Mouse (Mus musculus): ENCODE results near the gene Gpr156.

Gpr156 gene

DNA sequence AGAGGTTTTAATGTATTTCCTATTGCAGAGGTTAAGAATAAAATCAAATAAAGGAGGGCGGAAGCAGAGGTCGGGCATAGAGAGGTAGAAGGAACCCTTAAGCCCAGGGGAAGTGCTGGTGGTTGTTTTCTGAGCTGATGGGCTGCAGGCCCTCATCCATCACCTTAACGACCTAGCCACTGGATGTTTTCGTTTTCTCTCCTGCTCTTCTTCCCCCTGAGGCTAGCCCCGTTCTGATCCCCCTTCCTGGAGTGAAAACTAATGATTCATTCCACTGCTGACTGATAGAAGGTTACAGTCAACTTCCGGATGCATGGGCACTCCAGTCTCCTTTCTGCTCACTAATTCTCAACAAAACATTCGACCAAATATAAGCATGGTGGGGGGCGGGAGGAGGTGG, 76.5 kb downstream of the Gpr156 start:
- Histone ChIP-seq H3K4me1 (replicated peaks; ENCODE audit: low read depth, low read length) (peaks cover 42% of the 10 kb centered on the region), H3K9me3 (ENCODE audit: low read length) (no peaks in the 10 kb centered on the region), H3K27me3 (ENCODE audit: insufficient read depth, low read length) (peaks cover 8% of the 10 kb centered on the region), H3K36me3 (ENCODE audit: insufficient read depth, low read length) (no peaks in the 10 kb centered on the region), H3K4me3 (replicated peaks; ENCODE audit: low read length) (no peak overlapping the region)
- TF ChIP-seq CTCF (conservative IDR thresholded peaks at IDR 0.05; ENCODE audit: low read length) (no peak), NANOG (IDR thresholded peaks at IDR 0.05; ENCODE audit: borderline replicate concordance, low read length) (no peak), POU5F1 (IDR thresholded peaks at IDR 0.05; ENCODE audit: borderline replicate concordance, low read length) (no peak)

- no peaks in the 10 kb centered on the region for H3K9me3 ChIP-seq (ENCODE audit: low read length)
- peaks cover 34% of the 10 kb centered on the region for H3K4me1 ChIP-seq (replicated peaks; ENCODE audit: low read depth, low read length)
- peak; percentile 92 for TF ChIP-seq CTCF (conservative IDR thresholded peaks at IDR 0.05; ENCODE audit: low read length)
- no peak for TF ChIP-seq NANOG (IDR thresholded peaks at IDR 0.05; ENCODE audit: borderline replicate concordance, low read length)
- no peaks in the 10 kb centered on the region for H3K27me3 ChIP-seq (ENCODE audit: insufficient read depth, low read length)
- no peaks in the 10 kb centered on the region for H3K36me3 ChIP-seq (ENCODE audit: insufficient read depth, low read length)
- H3K4me3 ChIP-seq (replicated peaks; ENCODE audit: low read length), result no peak overlapping the region
These were observed 78.4 kb downstream of the Gpr156 start for GRCm38 (mm10) chr16:37994647-37995046.

GRCm38 (mm10) chr16:37997771-37998170, 81.5 kb downstream of the Gpr156 start:
- Histone ChIP-seq H3K4me3 (replicated peaks; ENCODE audit: low read length) (no peak overlapping the region), H3K9me3 (ENCODE audit: low read length) (no peaks in the 10 kb centered on the region), H3K27me3 (ENCODE audit: insufficient read depth, low read length) (no peaks in the 10 kb centered on the region), H3K4me1 (replicated peaks; ENCODE audit: low read depth, low read length) (peaks cover 49% of the 10 kb centered on the region), H3K36me3 (ENCODE audit: insufficient read depth, low read length) (no peaks in the 10 kb centered on the region)
- TF ChIP-seq POU5F1 (IDR thresholded peaks at IDR 0.05; ENCODE audit: borderline replicate concordance, low read length) (no peak), NANOG (IDR thresholded peaks at IDR 0.05; ENCODE audit: borderline replicate concordance, low read length) (no peak), CTCF (conservative IDR thresholded peaks at IDR 0.05; ENCODE audit: low read length) (no peak)

- H3K36me3 ChIP-seq (ENCODE audit: insufficient read depth, low read length), result no peaks in the 10 kb centered on the region
- no peak for TF ChIP-seq POU5F1 (IDR thresholded peaks at IDR 0.05; ENCODE audit: borderline replicate concordance, low read length)
- TF ChIP-seq CTCF (conservative IDR thresholded peaks at IDR 0.05; ENCODE audit: low read length), result no peak
- no peak for TF ChIP-seq NANOG (IDR thresholded peaks at IDR 0.05; ENCODE audit: borderline replicate concordance, low read length)
- H3K9me3 ChIP-seq (ENCODE audit: low read length), result no peaks in the 10 kb centered on the region
- H3K4me3 ChIP-seq (replicated peaks; ENCODE audit: low read length), result no peak overlapping the region
- H3K27me3 ChIP-seq (ENCODE audit: insufficient read depth, low read length), result peaks cover 12% of the 10 kb centered on the region
- H3K4me1 ChIP-seq (replicated peaks; ENCODE audit: low read depth, low read length), result peaks cover 51% of the 10 kb centered on the region
These were observed 83.5 kb downstream of the Gpr156 start for GRCm38 (mm10) chr16:37999762-38000161.

GRCm38 (mm10) chr16:38000178-38000577, 83.9 kb downstream of the Gpr156 start:
- no peaks in the 10 kb centered on the region for H3K9me3 ChIP-seq (ENCODE audit: low read length)
- TF ChIP-seq POU5F1 (IDR thresholded peaks at IDR 0.05; ENCODE audit: borderline replicate concordance, low read length) (no peak), NANOG (IDR thresholded peaks at IDR 0.05; ENCODE audit: borderline replicate concordance, low read length) (no peak)
- peaks cover 51% of the 10 kb centered on the region for H3K4me1 ChIP-seq (replicated peaks; ENCODE audit: low read depth, low read length)

GRCm38 (mm10) chr16:38001766-38002165, 85.5 kb downstream of the Gpr156 start:
- H3K4me1 ChIP-seq (replicated peaks; ENCODE audit: low read depth, low read length), result peaks cover 55% of the 10 kb centered on the region
- TF ChIP-seq CTCF (conservative IDR thresholded peaks at IDR 0.05; ENCODE audit: low read length) (no peak), NANOG (IDR thresholded peaks at IDR 0.05; ENCODE audit: borderline replicate concordance, low read length) (no peak), POU5F1 (IDR thresholded peaks at IDR 0.05; ENCODE audit: borderline replicate concordance, low read length) (no peak)
- peaks cover 29% of the 10 kb centered on the region for H3K27me3 ChIP-seq (ENCODE audit: insufficient read depth, low read length)
- H3K4me3 ChIP-seq (replicated peaks; ENCODE audit: low read length), result no peak overlapping the region
- H3K9me3 ChIP-seq (ENCODE audit: low read length), result no peaks in the 10 kb centered on the region
- H3K36me3 ChIP-seq (ENCODE audit: insufficient read depth, low read length), result no peaks in the 10 kb centered on the region

More at GRCm38 (mm10) chr16:38000178-38000577, 83.9 kb downstream of the Gpr156 start:
- H3K4me3 ChIP-seq (replicated peaks; ENCODE audit: low read length), result no peak overlapping the region
- no peaks in the 10 kb centered on the region for H3K36me3 ChIP-seq (ENCODE audit: insufficient read depth, low read length)
- peaks cover 16% of the 10 kb centered on the region for H3K27me3 ChIP-seq (ENCODE audit: insufficient read depth, low read length)

DNA sequence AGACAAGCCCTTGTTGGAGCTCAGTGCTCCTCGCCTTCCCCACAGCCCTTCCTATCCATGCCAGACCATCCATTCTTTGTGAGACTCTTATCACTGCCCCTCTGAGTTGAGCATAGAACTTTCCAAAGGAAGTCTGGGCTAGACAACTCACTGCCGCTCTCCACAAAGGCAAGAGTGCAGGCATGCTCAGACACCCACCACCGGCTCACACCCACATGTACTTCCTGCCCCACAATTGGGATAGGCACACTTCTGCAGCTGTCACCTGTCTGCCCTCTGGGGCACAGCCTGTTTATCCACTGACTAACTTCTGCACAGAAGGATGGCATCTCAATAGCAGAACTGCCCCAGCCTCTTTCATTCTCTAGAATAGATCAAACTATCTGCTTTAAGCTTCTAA, 86.2 kb downstream of the Gpr156 start:
- Histone ChIP-seq H3K4me3 (replicated peaks; ENCODE audit: low read length) (no peak overlapping the region), H3K27me3 (ENCODE audit: insufficient read depth, low read length) (peaks cover 30% of the 10 kb centered on the region), H3K36me3 (ENCODE audit: insufficient read depth, low read length) (no peaks in the 10 kb centered on the region), H3K4me1 (replicated peaks; ENCODE audit: low read depth, low read length) (peaks cover 55% of the 10 kb centered on the region), H3K9me3 (ENCODE audit: low read length) (no peaks in the 10 kb centered on the region)
- no peak for TF ChIP-seq CTCF (conservative IDR thresholded peaks at IDR 0.05; ENCODE audit: low read length)
- no peak for TF ChIP-seq POU5F1 (IDR thresholded peaks at IDR 0.05; ENCODE audit: borderline replicate concordance, low read length)
- TF ChIP-seq NANOG (IDR thresholded peaks at IDR 0.05; ENCODE audit: borderline replicate concordance, low read length), result no peak

DNA sequence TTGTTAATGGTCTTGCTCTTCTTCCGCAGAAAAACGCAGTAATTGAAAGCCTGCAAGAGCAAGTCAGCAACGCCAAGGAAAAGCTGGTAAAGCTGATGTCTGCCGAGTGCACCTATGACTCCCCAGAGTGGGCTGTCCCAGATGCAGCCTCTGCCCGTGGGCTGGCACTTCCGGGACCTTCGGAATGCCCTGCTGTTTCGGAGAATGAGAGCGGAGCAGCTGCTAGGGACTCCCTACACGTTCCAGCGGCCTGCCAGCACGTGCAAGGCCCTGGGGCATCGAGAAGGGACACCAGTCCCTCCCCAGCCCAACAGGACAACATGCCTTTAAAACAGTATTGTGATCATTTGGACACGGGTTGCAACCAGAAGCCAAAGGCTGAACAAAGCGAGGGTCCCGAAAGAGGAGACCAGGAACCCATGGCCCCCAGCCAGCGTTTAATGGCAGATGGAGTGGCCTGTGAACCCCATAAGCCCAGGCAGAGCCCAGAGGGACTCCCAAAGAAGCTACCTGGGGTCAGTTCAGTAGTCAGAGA, 88.3 kb downstream of the Gpr156 start:
- H3K9me3 ChIP-seq (ENCODE audit: low read length), result no peaks in the 10 kb centered on the region
- H3K27me3 ChIP-seq (ENCODE audit: insufficient read depth, low read length), result peaks cover 42% of the 10 kb centered on the region
- H3K36me3 ChIP-seq (ENCODE audit: insufficient read depth, low read length), result no peaks in the 10 kb centered on the region
- peaks cover 45% of the 10 kb centered on the region for H3K4me1 ChIP-seq (replicated peaks; ENCODE audit: low read depth, low read length)
- H3K4me3 ChIP-seq (replicated peaks; ENCODE audit: low read length), result no peak overlapping the region
- TF ChIP-seq POU5F1 (IDR thresholded peaks at IDR 0.05; ENCODE audit: borderline replicate concordance, low read length), result no peak
- no peak for TF ChIP-seq CTCF (conservative IDR thresholded peaks at IDR 0.05; ENCODE audit: low read length)
- TF ChIP-seq NANOG (IDR thresholded peaks at IDR 0.05; ENCODE audit: borderline replicate concordance, low read length), result no peak

DNA sequence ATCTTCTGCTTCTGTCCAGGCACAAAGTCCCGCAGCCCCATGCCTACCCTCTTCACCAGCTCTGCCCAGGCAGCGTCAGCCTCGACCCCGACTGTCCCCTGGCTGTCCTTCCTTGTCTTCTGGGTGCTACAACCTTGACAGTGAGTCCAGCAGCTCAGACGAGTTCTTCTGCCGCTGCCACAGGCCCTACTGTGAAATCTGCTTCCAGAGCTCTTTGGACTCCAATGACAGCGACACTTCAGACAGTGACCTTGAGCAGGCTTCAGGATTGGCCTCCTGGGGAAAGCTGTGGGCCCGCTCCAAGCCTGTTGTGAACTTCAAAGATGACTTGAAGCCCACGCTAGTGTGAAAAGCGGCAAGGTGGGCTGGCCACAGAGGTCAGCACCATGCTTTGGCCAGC, 89.2 kb downstream of the Gpr156 start:
- Histone ChIP-seq H3K4me1 (replicated peaks; ENCODE audit: low read depth, low read length) (peaks cover 36% of the 10 kb centered on the region), H3K9me3 (ENCODE audit: low read length) (no peaks in the 10 kb centered on the region), H3K36me3 (ENCODE audit: insufficient read depth, low read length) (no peaks in the 10 kb centered on the region), H3K4me3 (replicated peaks; ENCODE audit: low read length) (no peak overlapping the region), H3K27me3 (ENCODE audit: insufficient read depth, low read length) (peaks cover 45% of the 10 kb centered on the region)
- TF ChIP-seq POU5F1 (IDR thresholded peaks at IDR 0.05; ENCODE audit: borderline replicate concordance, low read length), result no peak

Data from E14TG2a.4 (cell line).